27 mouse cellular contexts compared by ENCODE assay signal in the genomic region with DNA sequence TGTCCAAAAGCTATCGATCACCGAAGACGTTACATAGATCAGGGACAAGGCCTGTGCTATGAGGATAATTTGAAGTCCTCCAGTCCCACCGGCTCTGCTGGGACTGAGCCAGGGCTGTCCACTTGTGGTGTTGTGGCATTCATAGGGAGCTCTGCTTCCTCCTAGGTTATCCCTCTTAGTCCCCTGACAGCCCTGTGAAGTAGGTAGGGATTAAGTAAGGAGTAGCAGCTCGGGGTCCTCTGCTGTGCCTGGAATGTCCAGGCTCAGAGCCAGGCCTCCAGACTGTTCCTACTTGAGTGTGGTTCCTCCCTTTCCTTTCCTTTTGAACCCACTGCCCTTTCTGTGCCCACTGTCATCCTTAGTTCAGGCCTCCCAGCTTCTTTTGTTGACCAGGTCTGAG. TPM values are rescaled to one million over a fixed set of nuclear protein-coding genes. Genes with fewer than 3 reads are reported as not detected.
A peak's percentile ranks its signal among the peaks of the same experiment; 100 is the strongest.
DNase-seq lines count a peak whose midpoint lies in the region; ATAC-seq and TF ChIP-seq lines count a peak whose summit lies in the region.
"Had no signal": no experiment of that assay in that cellular context is flagged by ENCODE, and none has a peak within 500 bp of the region (broad histone marks: within the 10 kb centered on the region; RNA-seq: fewer than 3 reads in every experiment).

No protein-coding gene starts in this region.

- peaks cover 10% of the 10 kb centered on the region; the same call in 1 of the 2 replicates for H3K4me1 ChIP-seq in heart, adult 2 months (ENCODE audit: control insufficient read depth, insufficient read depth, low read length)
- peaks cover 41% of the 10 kb centered on the region for H3K4me1 ChIP-seq in heart, embryonic 12.5 days (replicated peaks)
- H3K4me1 ChIP-seq in heart, embryonic 15.5 days (replicated peaks): peaks cover 25% of the 10 kb centered on the region
- H3K4me1 ChIP-seq: forebrain, embryonic 15.5 days; hindbrain, embryonic 13.5 days; intestine, embryonic 15.5 days had no signal

- intact Hi-C loops in heart, adult 2 months (cut with DNase I): no loop called here
- intact Hi-C loops in heart, postnatal 10 days (cut with DNase I): no loop called here

- 42% methylated on average over 5 of the region's 5 CpGs for WGBS in heart, adult 2 months
- WGBS in heart, embryonic 12.5 days: 62% methylated on average over 5 of the region's 5 CpGs
- WGBS in heart, embryonic 15.5 days: 50% methylated on average over 5 of the region's 5 CpGs

- H3K36me3 ChIP-seq in heart, adult 2 months (ENCODE audit: control insufficient read depth, insufficient read depth, low read length): peaks cover 4% of the 10 kb centered on the region
- 0 out of 2 replicates have a peak, but pooled peaks cover 7% of the 10 kb centered on the region for H3K36me3 ChIP-seq in heart, embryonic 12.5 days
- no peaks in the 10 kb centered on the region for H3K36me3 ChIP-seq in heart, embryonic 15.5 days
- H3K36me3 ChIP-seq: embryonic facial prominence, embryonic 10.5 days; embryonic facial prominence, embryonic 13.5 days; forebrain, embryonic 12.5 days; forebrain, embryonic 15.5 days; hindbrain, embryonic 10.5 days; hindbrain, embryonic 13.5 days; intestine, embryonic 15.5 days; kidney, embryonic 15.5 days had no signal

- no peak for TF ChIP-seq CTCF in heart, adult 2 months (IDR thresholded peaks at IDR 0.05)

- no peak overlapping the region for H3K4me2 ChIP-seq in heart, embryonic 12.5 days
- no peak overlapping the region for H3K4me2 ChIP-seq in heart, embryonic 15.5 days
- H3K4me2 ChIP-seq: embryonic facial prominence, embryonic 13.5 days; forebrain, embryonic 12.5 days; forebrain, embryonic 15.5 days; hindbrain, embryonic 13.5 days; intestine, embryonic 15.5 days; kidney, embryonic 15.5 days had no signal

- H3K79me2 ChIP-seq in heart, adult 2 months (replicated peaks; ENCODE audit: control insufficient read depth, insufficient read depth, low read length): no peaks in the 10 kb centered on the region

- no peak overlapping the region for H3K4me3 ChIP-seq in heart, adult 2 months
- no peak overlapping the region for H3K4me3 ChIP-seq in heart, embryonic 12.5 days
- no peak overlapping the region for H3K4me3 ChIP-seq in heart, embryonic 15.5 days
- H3K4me3 ChIP-seq: embryonic facial prominence, embryonic 10.5 days; embryonic facial prominence, embryonic 13.5 days; erythroblast, embryonic 14.5 days; forebrain, embryonic 12.5 days; forebrain, embryonic 15.5 days; hindbrain, embryonic 10.5 days; hindbrain, embryonic 13.5 days; intestine, embryonic 15.5 days; kidney, embryonic 15.5 days had no signal

- no peak overlapping the region for H3K9ac ChIP-seq in heart, adult 2 months (ENCODE audit: low read depth, low read length)
- H3K9ac ChIP-seq in heart, embryonic 12.5 days: no peak overlapping the region
- no peak overlapping the region for H3K9ac ChIP-seq in heart, embryonic 15.5 days
- H3K9ac ChIP-seq: embryonic facial prominence, embryonic 13.5 days; forebrain, embryonic 12.5 days; forebrain, embryonic 15.5 days; hindbrain, embryonic 13.5 days; intestine, embryonic 15.5 days; kidney, embryonic 15.5 days had no signal

- peak; percentile 29; the same call in 1 of the 2 replicates for ATAC-seq in heart, embryonic 12.5 days (ENCODE audit: insufficient number of reproducible peaks, low FRiP score)
- peak; percentile 68; the same call in 1 of the 2 replicates for ATAC-seq in heart, embryonic 15.5 days (replicated peaks; ENCODE audit: insufficient number of reproducible peaks, insufficient read depth, low FRiP score, low read depth)
- ATAC-seq: activated CD4-positive, CD25-positive, alpha-beta regulatory T cell, adult 4 months; forebrain, embryonic 15.5 days; hindbrain, embryonic 16.5 days; intestine, embryonic 15.5 days had no signal

- TF ChIP-seq EP300 in heart, adult 2 months (IDR thresholded peaks at IDR 0.05; ENCODE audit: insufficient read depth, low read depth, low read length): no peak

- H3K27ac ChIP-seq in heart, adult 2 months: no peak overlapping the region
- H3K27ac ChIP-seq in heart, embryonic 12.5 days (ENCODE audit: poor library complexity, severe bottlenecking): peak overlapping the region; percentile 36
- H3K27ac ChIP-seq in heart, embryonic 15.5 days: peak overlapping the region; percentile 66
- H3K27ac ChIP-seq: embryonic facial prominence, embryonic 10.5 days; embryonic facial prominence, embryonic 13.5 days; forebrain, embryonic 12.5 days; forebrain, embryonic 15.5 days; hindbrain, embryonic 10.5 days; hindbrain, embryonic 13.5 days; intestine, embryonic 15.5 days; kidney, embryonic 15.5 days had no signal

- no peak for TF ChIP-seq POLR2A in heart, adult 2 months (IDR thresholded peaks at IDR 0.05; ENCODE audit: insufficient read depth, low read depth, low read length)

- peak; percentile 68 for DNase-seq in heart, adult 11 months
- DNase-seq in heart, adult 2 months: no peak
- no peak for DNase-seq in heart, postnatal 10 days
- DNase-seq in heart, adult 8-10 months (ENCODE audit: low spot score): no peak
- DNase-seq: adrenal gland, adult 8-10 months; adrenal gland, postnatal 25 days; cerebellum, adult 11-12 months; cerebellum, adult 8-10 months; cerebellum, postnatal 10 days; cerebellum, postnatal 36 days; embryo, embryonic 11 days; gastrocnemius, postnatal 25 days; kidney, adult 11 months; kidney, adult 8-10 months had no signal

- 0 out of 2 replicates have a peak, but pooled peaks cover 4% of the 10 kb centered on the region for H3K9me3 ChIP-seq in heart, embryonic 12.5 days (replicated peaks)
- H3K9me3 ChIP-seq in heart, embryonic 15.5 days (replicated peaks): no peaks in the 10 kb centered on the region
- H3K9me3 ChIP-seq: forebrain, embryonic 12.5 days; forebrain, embryonic 15.5 days; hindbrain, embryonic 10.5 days; hindbrain, embryonic 13.5 days; intestine, embryonic 15.5 days; kidney, embryonic 15.5 days had no signal

- no peaks in the 10 kb centered on the region for H3K27me3 ChIP-seq in heart, adult 2 months (ENCODE audit: control insufficient read depth, insufficient read depth, low read length)
- H3K27me3 ChIP-seq in heart, embryonic 12.5 days (replicated peaks): no peaks in the 10 kb centered on the region
- no peaks in the 10 kb centered on the region for H3K27me3 ChIP-seq in heart, embryonic 15.5 days
- H3K27me3 ChIP-seq: forebrain, embryonic 15.5 days; hindbrain, embryonic 13.5 days had no signal

RNA-seq across cellular contexts. Expression of gene Rbm20, which starts 10.5 kb away (rescaled TPM):
- 100 to 1,000 TPM; 194 to 231 TPM for total RNA-seq in heart, adult 2 months (2021)
- 143 and 161 TPM in 2 replicates for polyA plus RNA-seq in heart, adult 2 months (2012; rRNA removed)
- polyA plus RNA-seq in heart, embryonic 12.5 days (2016; fragmentation: Nextera tagmentation; extraction: Ambion mirVana): 51.8 and 54.0 TPM in 2 replicates
- 100 to 1,000 TPM; 257 to 294 TPM for total RNA-seq in heart, postnatal 10 days (2021)
- 39.9 and 44.4 TPM in 2 replicates for polyA plus RNA-seq in heart, embryonic 15.5 days (2015; fragmentation: Nextera tagmentation; extraction: Ambion mirVana)
- total RNA-seq in heart, adult 8-10 months (2022): 100 to 1,000 TPM; 232 to 257 (median 245) TPM
- polyA plus RNA-seq: erythroblast, embryonic 14.5 days had no signal
